Mouse (Mus musculus) MEL (cell line): Measurements from ENCODE around the gene Gm10644. TPM values are rescaled to one million over a fixed set of nuclear protein-coding genes. Genes with fewer than 3 reads are reported as not detected.
"Not testable (repeated sequence)": the region's sequence is repeated elsewhere in the genome, so short reads cannot be mapped to it uniquely, and the experiment has no call there.

Source experiments
- DNase-seq: peaks from one replicate; pipeline ENCODE4 v3.0.0; 2011; ENCODE audit warnings: low read depth, low spot score
- H3K27ac ChIP-seq: 2 replicates; pipeline ENCODE4 v1.5.1; 2012; ENCODE audit warnings: low read depth, mild to moderate bottlenecking, control low read depth, low read length, moderate library complexity; ENCODE audit not compliant: control insufficient read depth
- H3K27me3 ChIP-seq, 2 experiments: fragments of 150-350 bp in 1 of 2; sonication (generic) in 1 of 2; 2 replicates each; pipeline ENCODE4 v1.6.1; 2012; ENCODE audit warnings: low read length in 2 of 2, mild to moderate bottlenecking in 2 of 2, improper control_type of control experiment in 1 of 2, moderate library complexity in 1 of 2; ENCODE audit not compliant: insufficient read depth in 2 of 2, control insufficient read depth in 1 of 2
- H3K36me3 ChIP-seq, 2 experiments: 2 replicates each; pipeline ENCODE4 v1.6.1; 2012 to 2014; ENCODE audit warnings: low read length in 2 of 2, improper control_type of control experiment in 1 of 2, inconsistent platforms in 1 of 2, mild to moderate bottlenecking in 1 of 2; ENCODE audit not compliant: insufficient read depth in 2 of 2, control insufficient read depth in 1 of 2
- H3K4me1 ChIP-seq, 2 experiments: fragments of 150-350 bp in 1 of 2; sonication (generic) in 1 of 2; 2 replicates each; pipeline ENCODE4 v1.6.1; 2012; ENCODE audit warnings: low read length in 2 of 2, improper control_type of control experiment in 1 of 2, mild to moderate bottlenecking in 1 of 2; ENCODE audit not compliant: insufficient read depth in 2 of 2, control insufficient read depth in 1 of 2
- H3K4me3 ChIP-seq, 2 experiments: fragments of 150-350 bp in 1 of 2; sonication (generic) in 1 of 2; 2 replicates each; pipeline ENCODE4 v1.5.1; 2012; ENCODE audit warnings: low read depth in 2 of 2, low read length in 2 of 2, mild to moderate bottlenecking in 2 of 2, moderate library complexity in 2 of 2, control low read depth in 1 of 2, improper control_type of control experiment in 1 of 2; ENCODE audit not compliant: control insufficient read depth in 1 of 2, insufficient read depth in 1 of 2
- H3K79me2 ChIP-seq: 2 replicates; pipeline ENCODE4 v1.6.1; 2012; ENCODE audit warnings: mild to moderate bottlenecking, low read length, moderate library complexity; ENCODE audit not compliant: control insufficient read depth, poor library complexity, insufficient read depth
- H3K9ac ChIP-seq: 2 replicates; pipeline ENCODE4 v1.6.1; 2012; ENCODE audit warnings: low read depth, mild to moderate bottlenecking, control low read depth, low read length, moderate library complexity; ENCODE audit not compliant: control insufficient read depth, poor library complexity, severe bottlenecking
- H3K9me3 ChIP-seq: fragments of 150-350 bp; sonication (generic); replicated peaks from 2 replicates; pipeline ENCODE4 v1.6.1; 2012; ENCODE audit warnings: mild to moderate bottlenecking, low read length, improper control_type of control experiment, moderate library complexity; ENCODE audit not compliant: insufficient read depth
- BHLHE40 ChIP-seq: IDR thresholded peaks from 2 replicates; pipeline ENCODE4 v1.6.1; 2012; ENCODE audit warnings: low read depth, mild to moderate bottlenecking, inconsistent platforms, low read length, improper control_type of control experiment, borderline replicate concordance
- CTCF ChIP-seq, 3 experiments: IDR thresholded peaks in 2 of 3; conservative IDR thresholded peaks in 1 of 3; 2 replicates each; pipeline ENCODE4 v1.5.1; 2011 to 2012; ENCODE audit warnings: low read length in 3 of 3, low read depth in 2 of 3, mild to moderate bottlenecking in 2 of 3, improper control_type of control experiment in 1 of 3, inconsistent platforms in 1 of 3, mixed read lengths in 1 of 3, moderate library complexity in 1 of 3; ENCODE audit not compliant: control insufficient read depth in 1 of 3, insufficient read depth in 1 of 3, poor library complexity in 1 of 3, severe bottlenecking in 1 of 3
- EP300 ChIP-seq, 2 experiments: IDR thresholded peaks; 2 replicates each; pipeline ENCODE4 v1.6.1; 2011; ENCODE audit warnings: improper control_type of control experiment in 2 of 2, low read length in 2 of 2, low read depth in 1 of 2, mild to moderate bottlenecking in 1 of 2
- ETS1 ChIP-seq: IDR thresholded peaks from 2 replicates; pipeline ENCODE4 v1.6.1; 2012; ENCODE audit warnings: low read depth, mild to moderate bottlenecking, inconsistent platforms, low read length, improper control_type of control experiment, moderate library complexity
- GATA1 ChIP-seq: IDR thresholded peaks from 2 replicates; pipeline ENCODE4 v1.6.1; 2011; ENCODE audit warnings: low read depth, low read length, improper control_type of control experiment
- HCFC1 ChIP-seq: IDR thresholded peaks from 2 replicates; pipeline ENCODE4 v1.6.1; 2012; ENCODE audit warnings: low read depth, mild to moderate bottlenecking, inconsistent platforms, low read length, improper control_type of control experiment, moderate library complexity
- MAX ChIP-seq: IDR thresholded peaks from 2 replicates; pipeline ENCODE4 v1.6.1; 2011; ENCODE audit warnings: low read length, improper control_type of control experiment
- MAZ ChIP-seq: IDR thresholded peaks from 2 replicates; pipeline ENCODE4 v1.6.1; 2012; ENCODE audit warnings: low read depth, mild to moderate bottlenecking, inconsistent platforms, low read length, improper control_type of control experiment
- MEF2A ChIP-seq: IDR thresholded peaks from 2 replicates; pipeline ENCODE4 v1.6.1; 2014; ENCODE audit warnings: low read depth, mild to moderate bottlenecking, inconsistent platforms, low read length, improper control_type of control experiment; ENCODE audit not compliant: poor library complexity, insufficient replicate concordance, severe bottlenecking; ENCODE audit errors: extremely low read depth
- MXI1 ChIP-seq: IDR thresholded peaks from 2 replicates; pipeline ENCODE4 v1.6.1; 2011; ENCODE audit warnings: mild to moderate bottlenecking, low read depth, low read length, improper control_type of control experiment
- MYC ChIP-seq: IDR thresholded peaks from 2 replicates; pipeline ENCODE4 v1.6.1; 2011; ENCODE audit warnings: low read depth, mild to moderate bottlenecking, low read length, improper control_type of control experiment, moderate library complexity
- POLR2AphosphoS5 ChIP-seq: IDR thresholded peaks from 2 replicates; pipeline ENCODE4 v1.6.1; 2012; ENCODE audit warnings: low read depth, borderline replicate concordance, mild to moderate bottlenecking, inconsistent platforms, low read length, moderate library complexity, mixed read lengths
- RCOR1 ChIP-seq: IDR thresholded peaks from 2 replicates; pipeline ENCODE4 v1.6.1; 2012; ENCODE audit warnings: low read depth, mild to moderate bottlenecking, inconsistent platforms, low read length, improper control_type of control experiment
- SIN3A ChIP-seq: IDR thresholded peaks from 2 replicates; pipeline ENCODE4 v1.6.1; 2012; ENCODE audit warnings: low read length, improper control_type of control experiment, inconsistent platforms
- SMC3 ChIP-seq: IDR thresholded peaks from 2 replicates; pipeline ENCODE4 v1.6.1; 2011; ENCODE audit warnings: low read depth, low read length, improper control_type of control experiment
- TAL1 ChIP-seq: IDR thresholded peaks from 2 replicates; pipeline ENCODE4 v1.6.1; 2012; ENCODE audit warnings: mild to moderate bottlenecking, inconsistent platforms, low read length, moderate library complexity, mixed read lengths
- UBTF ChIP-seq: IDR thresholded peaks from 2 replicates; pipeline ENCODE4 v1.6.1; 2012; ENCODE audit warnings: low read depth, mild to moderate bottlenecking, inconsistent platforms, low read length, improper control_type of control experiment, moderate library complexity, borderline replicate concordance; ENCODE audit not compliant: insufficient read depth
- USF1 ChIP-seq: IDR thresholded peaks from 2 replicates; pipeline ENCODE4 v1.6.1; 2014; ENCODE audit warnings: low read depth, mild to moderate bottlenecking, inconsistent platforms, low read length, improper control_type of control experiment, moderate library complexity
- ZNF384 ChIP-seq: IDR thresholded peaks from 2 replicates; pipeline ENCODE4 v1.6.1; 2012; ENCODE audit warnings: low read depth, mild to moderate bottlenecking, inconsistent platforms, low read length, improper control_type of control experiment
- polyA plus RNA-seq, 2 experiments: library from polyadenylated mRNA; stranded (reverse) in 1 of 2; unstranded in 1 of 2; fragments of >175 nt in 1 of 2; fragments of >200 nt in 1 of 2; gene quantifications; 2 replicates each; pipeline versions ENCODE4 v1.2.1 to v1.2.4; 2012; ENCODE audit warnings: low replicate concordance in 2 of 2, low read depth in 1 of 2; ENCODE audit not compliant: insufficient read length in 2 of 2, insufficient read depth in 1 of 2, missing spikeins in 1 of 2
- total RNA-seq: library from RNA; depleted of rRNA; stranded (reverse); fragments of 300-350 nt; gene quantifications from 2 replicates; pipeline ENCODE4 v1.2.3, GENCODE M21; 2012

The Gm10644 gene
- total and polyA plus RNA-seq, 3 experiments, result 0.35 to 0.49 TPM; not detected in 1

- not testable (repeated sequence) for DNase-seq, H3K79me2 ChIP-seq, H3K4me3 ChIP-seq, H3K9ac ChIP-seq, H3K36me3 ChIP-seq, H3K9me3 ChIP-seq, H3K27ac ChIP-seq, H3K27me3 ChIP-seq
- H3K4me1 ChIP-seq, result peaks cover 8 to 11% of the 10 kb centered on the region in 2 experiments
- peak in 1 of 3 experiments; percentile 41; a peak in 2 of 6 replicates for TF ChIP-seq CTCF (IDR thresholded peaks at IDR 0.05 in 2 of 3, conservative IDR thresholded peaks at IDR 0.05 in 1 of 3; ENCODE audit: control insufficient read depth in 1 of 3, insufficient read depth in 1 of 3, low read depth in 2 of 3, low read length in 3 of 3, poor library complexity in 1 of 3, severe bottlenecking in 1 of 3)
These were observed 28.2 kb upstream of the Gm10644 start for GRCm38 (mm10) chr8:83983222-83983621.

DNA sequence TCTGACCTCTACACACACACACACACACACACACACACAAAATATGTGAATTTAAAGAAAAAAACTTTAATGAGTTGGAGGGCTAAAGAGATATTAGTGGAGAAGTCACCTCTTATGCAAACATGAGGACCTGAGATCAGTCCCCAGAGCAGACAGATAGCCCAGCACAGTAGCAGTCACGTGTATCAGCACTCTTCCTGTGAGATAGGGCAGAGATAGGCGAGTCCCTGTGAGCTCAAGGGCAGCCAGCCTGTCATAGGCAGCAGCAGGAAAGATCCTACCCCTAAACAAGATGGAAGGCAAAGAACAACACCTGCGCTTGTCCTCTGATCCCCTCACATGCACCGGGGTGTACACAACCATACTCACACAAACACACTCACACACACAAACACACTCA, 27.4 kb upstream of the Gm10644 start:
- H3K27ac ChIP-seq, result peak overlapping the region; percentile 48; the same call in 1 of the 2 replicates
- peaks cover 0 to 6% of the 10 kb centered on the region in 2 experiments; a peak in 3 of 4 replicates for H3K36me3 ChIP-seq
- H3K4me1 ChIP-seq, result peaks cover 8 to 11% of the 10 kb centered on the region in 2 experiments
- H3K9ac ChIP-seq, result no peak overlapping the region
- TF ChIP-seq TAL1 (no peak), SIN3A (peak; percentile 23; the same call in 1 of the 2 replicates), MAX (peak; percentile 70), USF1 (peak; percentile 76), POLR2AphosphoS5 (no peak), MEF2A (no peak), HCFC1 (no peak), EP300 (IDR thresholded peaks at IDR 0.05; ENCODE audit: low read depth in 1 of 2, low read length in 2 of 2) (peak; percentile 42 to 43; a peak in 2 of 4 replicates), ETS1 (peak; percentile 52; the same call in 1 of the 2 replicates), MAZ (no peak), UBTF (no peak), RCOR1 (0 out of 2 replicates have a peak, but pooled peaks have one; percentile 29), ZNF384 (no peak), MXI1 (peak; percentile 61; the same call in 1 of the 2 replicates), MYC (0 out of 2 replicates have a peak, but pooled peaks have one; percentile 48), BHLHE40 (0 out of 2 replicates have a peak, but pooled peaks have one; percentile 17), GATA1 (peak; percentile 57), SMC3 (no peak)
- TF ChIP-seq, all 39 proteins: peak for 10
- Histone ChIP-seq H3K79me2 (no peaks in the 10 kb centered on the region), H3K27me3 (no peaks in the 10 kb centered on the region), H3K9me3 (no peaks in the 10 kb centered on the region), H3K4me3 (no peak overlapping the region)
- peak; percentile 55 for DNase-seq
